Mouse (Mus musculus): ENCODE measurements around the gene Rpl3.

Rpl3 gene

DNA sequence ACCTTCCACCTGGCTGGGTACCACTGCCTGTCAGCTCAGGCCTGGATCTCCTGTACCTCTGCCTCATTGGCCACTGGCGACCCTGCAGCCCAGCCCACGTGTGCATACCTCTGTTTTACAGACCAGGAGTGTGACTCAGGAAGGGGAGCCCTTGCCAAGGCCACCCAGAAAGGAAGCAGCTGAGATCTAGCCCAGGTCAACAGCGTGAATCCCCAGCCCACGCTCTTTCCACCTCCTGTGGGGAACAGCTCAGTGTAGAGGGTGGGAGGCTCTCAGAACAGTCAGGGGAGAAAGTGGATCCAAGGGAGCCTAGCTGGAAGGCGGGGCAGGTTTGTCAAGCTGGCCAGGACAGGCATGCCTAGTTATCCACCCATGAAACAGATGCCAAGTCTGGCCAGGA is 28.8 kb downstream of the Rpl3 start:
- no peak for DNase-seq

DNA sequence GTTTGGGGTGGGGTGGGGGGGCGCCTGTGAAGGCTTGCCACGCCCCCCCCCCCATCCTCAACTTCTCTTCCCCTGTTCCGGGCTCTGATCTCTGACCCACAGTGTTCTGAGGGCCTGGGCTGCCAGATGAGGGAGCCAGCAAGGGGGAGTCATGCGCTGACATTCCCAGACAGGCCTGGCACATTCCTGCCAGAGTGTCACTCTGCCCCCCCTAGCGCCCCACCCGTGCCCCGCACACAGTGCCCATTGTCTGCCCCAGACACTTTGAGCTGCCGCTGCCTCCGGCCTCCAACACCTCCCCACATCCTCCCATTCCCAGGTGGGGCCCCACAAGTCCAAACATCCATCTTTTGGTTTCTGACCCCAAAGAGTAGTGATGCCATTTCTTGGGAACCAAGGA is 29.3 kb downstream of the Rpl3 start:
- DNase-seq = no peak

DNA sequence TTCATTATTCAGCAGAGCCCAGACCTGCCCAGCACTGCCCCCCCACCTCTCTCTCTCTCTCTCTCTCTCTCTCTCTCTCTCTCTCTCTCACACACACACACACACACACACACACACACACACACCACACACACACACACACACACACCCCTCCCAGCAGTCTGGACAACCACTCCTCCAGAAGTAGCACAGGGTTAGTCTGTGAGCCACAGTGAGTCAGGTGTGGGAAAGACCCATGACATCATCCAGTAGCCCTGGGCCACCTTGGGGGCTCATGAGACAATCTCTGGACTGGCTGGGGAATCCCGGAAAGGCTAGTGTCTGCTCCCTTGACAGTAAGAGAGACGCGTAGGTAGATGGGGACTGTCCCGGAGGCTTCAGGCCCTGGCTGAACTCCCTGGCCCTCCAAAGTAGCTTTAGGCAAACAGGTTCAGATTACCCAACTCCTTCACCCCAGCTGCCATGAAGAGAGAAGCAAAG is 30.6 kb downstream of the Rpl3 start:
- DNase-seq = no peak

DNA sequence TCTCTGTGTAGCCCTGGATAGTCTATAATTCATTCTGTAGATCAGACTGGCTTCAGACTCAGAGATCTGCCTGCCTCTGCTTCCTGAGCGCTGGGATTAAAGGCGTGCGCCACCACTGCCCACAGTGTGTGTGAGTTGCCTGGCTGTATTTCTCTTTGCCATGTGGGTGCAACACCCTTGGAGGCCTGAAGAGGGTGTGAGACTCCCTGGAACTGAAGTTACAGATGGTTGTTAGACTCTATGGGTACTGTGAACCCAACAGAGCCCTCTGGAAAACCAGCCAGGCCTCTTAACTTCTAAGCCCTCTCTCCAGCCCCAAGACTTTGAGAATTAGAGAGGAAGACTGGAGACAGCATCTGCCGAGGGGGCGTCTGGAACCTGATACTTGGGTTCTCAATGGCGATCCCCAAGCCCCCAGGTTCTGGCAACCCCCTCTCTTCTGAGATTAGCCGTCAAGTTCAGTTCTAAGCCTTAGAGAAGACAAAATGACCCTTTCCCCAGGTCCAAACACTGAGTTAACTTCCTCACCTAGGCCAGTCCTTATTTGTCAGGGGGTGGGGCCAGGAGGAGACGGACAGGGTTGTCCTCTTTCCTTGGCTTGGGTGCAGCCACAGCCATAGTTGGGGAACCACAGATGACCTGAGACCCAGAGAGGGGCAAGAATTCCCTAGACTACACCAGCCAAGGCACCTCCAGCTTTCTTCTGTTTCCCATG is 31.2 kb downstream of the Rpl3 start:
- no peak for DNase-seq

DNA sequence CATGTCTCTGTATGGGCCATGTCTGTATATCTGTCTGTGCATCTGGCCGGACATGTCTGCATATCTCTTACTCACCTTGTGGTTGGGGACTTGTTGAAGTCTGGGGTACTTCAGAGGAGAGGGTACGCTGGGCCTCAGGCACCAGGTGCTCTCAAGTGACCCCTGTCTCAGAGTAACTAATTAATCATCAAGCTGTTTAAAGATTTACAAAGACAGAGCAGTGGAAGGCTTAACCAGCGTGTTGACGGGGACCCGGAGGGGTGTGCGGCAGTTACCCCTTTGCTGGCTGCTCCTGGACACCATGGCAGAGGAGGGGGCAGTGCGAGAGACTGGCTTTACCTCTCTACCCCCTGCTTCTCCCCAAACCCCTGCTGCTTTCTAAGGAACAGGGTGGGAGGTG is 32.1 kb downstream of the Rpl3 start:
- DNase-seq = no peak

DNA sequence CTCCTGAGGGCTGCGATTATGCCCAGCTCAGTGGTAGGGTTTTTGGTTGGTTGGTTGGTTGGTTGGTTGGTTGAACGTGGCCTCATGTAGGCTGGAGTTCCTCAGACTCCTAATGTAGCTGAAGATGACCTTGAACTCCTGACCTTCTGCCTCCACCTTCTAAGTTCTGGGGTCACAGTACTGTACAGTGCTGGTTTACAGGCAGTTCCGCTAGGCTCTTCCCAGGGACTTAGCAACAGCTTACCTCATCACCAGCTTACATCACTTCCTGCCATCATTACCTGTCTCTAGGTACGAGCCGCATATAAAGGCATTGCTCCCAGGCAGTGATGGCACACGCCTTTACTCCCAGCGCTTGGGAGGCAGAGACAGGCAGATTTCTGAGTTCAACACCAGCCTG is 33.5 kb downstream of the Rpl3 start:
- no peak for DNase-seq

DNA sequence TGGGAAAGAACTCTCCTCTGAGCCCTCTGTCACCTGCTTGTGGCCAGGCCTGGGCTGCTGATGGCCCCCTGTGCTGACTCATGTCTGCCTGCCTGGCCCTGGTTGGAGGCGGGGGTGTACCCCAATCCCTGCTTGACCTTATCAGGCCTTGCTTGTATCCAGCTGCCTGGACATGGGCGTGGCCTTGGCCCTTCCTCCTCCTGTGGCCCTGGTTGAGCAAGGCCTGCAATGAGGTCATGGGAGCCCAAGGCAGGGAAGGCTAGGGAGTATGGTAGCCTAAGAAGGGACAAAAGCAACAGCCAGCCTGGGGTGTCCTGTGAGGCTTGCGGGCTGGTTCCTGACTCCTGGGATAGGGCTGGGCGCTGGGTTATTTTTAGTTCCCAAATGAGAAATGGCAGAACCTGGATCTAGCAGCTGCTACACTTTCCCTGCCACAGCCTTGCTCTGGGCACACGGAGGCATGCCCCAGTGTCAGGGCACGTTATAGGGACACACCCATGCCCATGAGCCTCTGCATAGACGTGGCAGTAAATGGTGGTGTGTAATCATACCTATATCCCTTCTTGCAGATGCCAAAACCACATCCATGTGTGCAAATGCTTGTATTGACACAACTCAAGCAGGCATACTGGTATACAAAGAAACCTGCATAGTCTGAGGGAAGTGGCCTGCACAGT is 37.5 kb downstream of the Rpl3 start:
- no peak for DNase-seq

DNA sequence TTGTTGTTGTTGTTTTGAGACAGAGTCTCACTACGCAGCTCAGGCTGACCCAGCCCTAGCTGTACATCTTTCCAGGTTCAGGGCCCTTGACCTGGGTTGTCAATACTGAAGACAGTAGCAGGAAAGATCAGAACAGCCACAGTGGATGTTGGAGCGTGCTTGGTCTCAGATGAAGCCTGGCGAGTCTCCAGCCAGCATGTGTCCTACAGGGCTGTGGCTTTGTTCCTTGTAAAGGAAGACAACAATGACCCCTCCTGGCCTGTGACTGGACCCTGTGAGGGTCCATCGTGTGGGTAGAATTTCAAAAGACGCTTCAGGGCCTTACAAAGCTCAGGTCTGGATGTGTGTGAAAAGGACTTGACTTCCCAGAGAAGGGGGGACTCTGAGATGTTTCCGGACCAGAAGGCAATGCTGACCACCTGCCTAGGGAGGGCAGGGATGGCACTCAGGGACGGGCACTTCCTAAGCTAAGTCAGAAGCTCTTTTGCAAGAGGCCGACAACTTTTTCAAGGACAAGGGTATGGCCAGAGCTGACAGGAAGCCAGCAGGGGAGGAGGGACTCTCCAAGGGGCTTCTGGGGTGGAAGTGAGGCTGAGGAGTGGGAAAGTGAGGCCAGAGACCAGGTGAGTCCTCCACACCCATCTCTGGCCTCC is 38.2 kb downstream of the Rpl3 start:
- no peak for DNase-seq

DNA sequence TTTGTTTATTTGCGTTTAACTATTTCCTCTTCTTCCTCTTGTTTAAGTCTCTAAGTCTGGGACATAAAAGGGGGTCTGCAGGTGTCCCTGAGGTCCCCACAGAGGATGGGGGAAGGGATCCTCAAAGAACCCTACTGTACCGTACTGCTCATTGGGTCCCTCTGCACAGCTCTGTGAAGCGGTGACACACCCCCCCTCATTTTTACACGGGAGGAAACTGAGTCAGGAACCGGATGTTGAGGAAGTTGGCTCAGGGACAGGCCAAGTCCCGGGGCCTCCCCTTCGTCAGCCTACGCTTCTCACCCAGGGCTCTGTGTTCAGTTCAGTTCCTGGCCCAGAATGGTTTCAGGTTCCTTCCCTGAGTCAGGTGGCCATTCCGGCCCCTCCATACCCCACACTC is 39.9 kb downstream of the Rpl3 start:
- no peak for DNase-seq

DNA sequence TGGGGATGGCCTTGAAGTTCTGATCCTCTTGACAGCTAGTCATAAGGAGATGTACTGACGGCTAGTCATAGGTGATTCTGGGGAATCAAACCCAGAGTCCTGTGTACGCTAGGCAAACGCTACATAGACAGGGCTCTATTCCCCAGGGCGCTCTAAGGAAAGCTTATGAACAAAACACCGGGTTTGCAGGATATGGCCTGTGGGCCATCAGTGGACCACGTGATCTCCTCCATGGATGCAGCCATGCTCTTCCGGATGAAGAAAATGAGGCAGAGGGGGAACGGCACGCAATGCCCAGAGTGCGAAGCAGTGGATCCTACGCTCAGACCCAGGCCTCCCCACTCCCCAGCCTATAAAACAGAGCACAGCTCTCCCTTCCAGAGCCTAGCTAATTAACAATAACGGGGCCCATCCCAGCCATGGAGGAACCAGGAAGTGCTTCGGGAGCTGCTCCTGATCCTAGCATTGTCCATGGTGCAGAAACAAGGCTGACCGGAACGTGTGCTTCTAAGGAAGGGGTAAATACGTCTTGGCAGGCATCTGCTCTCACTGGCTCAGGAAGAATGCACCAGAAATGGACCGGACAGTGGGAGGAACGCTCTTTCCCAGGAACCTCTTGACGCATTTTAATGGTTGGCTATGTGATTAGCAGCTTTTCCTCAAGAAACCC is 40.4 kb downstream of the Rpl3 start:
- DNase-seq = no peak

DNA sequence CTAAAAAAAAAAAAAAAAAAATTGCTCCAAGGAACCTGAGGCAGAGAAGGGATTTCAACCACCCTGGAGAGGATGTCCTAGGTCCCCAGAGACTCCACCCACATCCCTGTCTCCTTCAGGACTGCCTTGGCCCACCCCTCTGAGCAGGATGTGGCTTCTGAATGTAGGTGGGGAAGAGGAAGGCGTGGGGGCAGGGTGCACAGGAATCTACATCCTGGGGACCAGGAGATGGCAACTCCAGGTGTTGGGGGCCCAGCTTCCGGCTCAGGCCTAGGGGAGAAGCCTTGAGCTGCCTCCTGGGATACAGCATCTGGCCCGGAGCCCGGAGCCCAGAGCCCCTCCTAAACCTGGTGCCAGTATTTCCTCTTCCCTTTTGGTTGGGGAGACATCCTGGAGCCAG is 41.6 kb downstream of the Rpl3 start:
- no peak for DNase-seq

DNA sequence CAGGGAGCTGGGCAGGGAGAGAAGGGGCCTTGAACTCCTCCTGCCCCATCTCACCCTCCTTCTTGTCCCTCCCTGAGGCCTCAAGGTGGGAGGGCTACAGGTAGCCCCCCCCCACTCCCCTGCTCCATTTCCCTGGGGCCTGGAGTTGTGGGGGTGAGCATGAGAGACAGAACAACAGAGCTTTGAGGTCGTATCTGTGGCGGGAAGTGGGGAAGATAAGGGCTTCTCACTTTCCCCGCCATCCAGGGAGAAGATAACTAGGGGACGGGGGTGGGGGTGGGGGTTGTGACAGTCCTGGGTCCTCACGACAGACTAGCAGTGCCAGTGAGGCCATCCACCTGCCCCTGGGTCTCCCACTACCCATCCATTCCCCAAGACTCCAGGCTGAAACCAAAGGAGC is 43.7 kb downstream of the Rpl3 start:
- DNase-seq = no peak

DNA sequence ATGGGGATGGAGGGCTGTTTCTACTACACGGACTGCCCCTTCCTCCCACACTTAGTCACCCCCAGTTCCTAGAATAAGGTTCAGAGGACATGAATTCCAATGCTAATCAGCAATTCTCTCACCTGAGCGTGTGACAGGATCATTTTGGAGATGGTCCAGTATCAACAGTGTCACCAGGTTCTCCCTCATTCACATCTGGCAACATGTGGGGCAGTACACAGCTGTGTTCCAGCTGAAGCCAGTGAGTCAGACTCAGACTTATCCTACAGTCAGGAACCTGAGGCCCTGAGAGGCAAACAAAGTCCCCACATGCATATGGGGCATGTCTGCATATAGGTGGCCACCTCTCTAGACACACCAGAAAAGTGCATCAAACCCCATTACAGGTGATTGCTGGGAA is 44.4 kb downstream of the Rpl3 start:
- DNase-seq = no peak

DNA sequence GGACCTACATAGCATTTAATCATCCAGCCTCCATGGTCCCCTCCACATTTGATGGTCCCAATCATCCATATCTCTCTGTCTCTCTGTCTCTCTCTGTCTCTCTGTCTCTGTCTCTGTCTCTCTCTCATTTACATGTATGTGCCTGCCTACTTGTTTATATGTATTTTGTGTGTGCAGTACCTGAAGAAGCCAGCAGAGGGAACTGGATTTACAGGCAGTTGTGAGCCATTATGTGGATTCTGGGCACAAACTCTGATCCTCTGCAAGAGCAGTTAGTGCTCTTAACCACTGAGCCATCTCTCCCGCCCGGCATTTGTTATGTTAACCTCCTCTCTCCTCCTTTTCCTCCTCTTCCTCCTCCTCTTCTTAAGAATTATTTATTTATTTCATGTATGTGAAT is 45.9 kb downstream of the Rpl3 start:
- DNase-seq = no peak

DNA sequence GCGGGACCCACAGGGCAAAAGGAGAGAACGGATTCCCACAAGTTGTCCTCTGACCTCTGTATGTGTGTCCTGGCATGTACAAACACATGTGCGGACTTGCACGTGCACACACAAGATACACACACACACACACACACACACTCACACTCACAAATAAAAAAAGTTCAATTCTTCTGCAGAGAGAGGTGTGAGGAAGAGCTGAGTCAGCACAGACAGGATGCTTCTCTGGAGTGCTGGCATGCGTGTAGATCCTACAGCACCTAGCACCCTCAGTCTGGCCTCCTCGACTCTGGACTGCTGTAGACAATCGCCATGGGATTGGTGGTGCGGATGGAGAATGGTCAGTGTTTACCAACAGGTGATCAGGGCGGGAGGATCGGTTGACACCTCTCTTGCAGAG is 47.4 kb downstream of the Rpl3 start:
- DNase-seq = no peak

DNA sequence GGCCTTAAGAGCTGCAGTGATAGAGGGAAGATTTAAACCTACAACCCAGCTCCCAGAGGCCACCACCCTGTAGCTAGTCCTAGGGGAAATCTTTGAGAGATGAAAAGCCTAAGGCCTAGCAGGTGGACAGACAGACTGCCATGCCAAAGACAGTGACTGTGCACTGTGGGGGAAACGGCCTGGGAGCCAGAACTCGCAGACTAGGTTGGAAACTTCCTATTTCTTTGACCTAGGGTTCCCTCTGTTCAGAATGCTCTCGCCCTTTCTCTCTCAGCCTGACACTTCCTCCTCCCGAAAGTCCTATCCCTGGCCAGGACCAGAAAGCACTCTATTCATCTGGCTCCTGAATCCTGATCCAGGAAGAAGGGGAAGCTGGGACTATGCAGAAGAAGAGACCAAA is 49.5 kb downstream of the Rpl3 start:
- DNase-seq = no peak

DNA sequence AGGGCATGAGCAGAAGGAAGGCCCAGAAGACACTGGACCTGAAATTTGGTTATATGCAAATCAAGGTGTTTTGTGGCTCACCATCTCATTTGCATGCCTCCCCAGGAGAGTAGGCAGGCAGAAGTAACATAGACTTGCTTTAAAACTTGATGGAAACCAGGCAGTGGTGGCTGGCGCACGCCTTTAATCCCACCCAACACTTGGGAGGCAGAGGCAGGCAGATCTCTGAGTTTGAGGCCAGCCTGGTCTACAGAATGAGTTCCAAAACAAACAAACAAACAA is 53.6 kb downstream of the Rpl3 start:
- no peak for DNase-seq

DNA sequence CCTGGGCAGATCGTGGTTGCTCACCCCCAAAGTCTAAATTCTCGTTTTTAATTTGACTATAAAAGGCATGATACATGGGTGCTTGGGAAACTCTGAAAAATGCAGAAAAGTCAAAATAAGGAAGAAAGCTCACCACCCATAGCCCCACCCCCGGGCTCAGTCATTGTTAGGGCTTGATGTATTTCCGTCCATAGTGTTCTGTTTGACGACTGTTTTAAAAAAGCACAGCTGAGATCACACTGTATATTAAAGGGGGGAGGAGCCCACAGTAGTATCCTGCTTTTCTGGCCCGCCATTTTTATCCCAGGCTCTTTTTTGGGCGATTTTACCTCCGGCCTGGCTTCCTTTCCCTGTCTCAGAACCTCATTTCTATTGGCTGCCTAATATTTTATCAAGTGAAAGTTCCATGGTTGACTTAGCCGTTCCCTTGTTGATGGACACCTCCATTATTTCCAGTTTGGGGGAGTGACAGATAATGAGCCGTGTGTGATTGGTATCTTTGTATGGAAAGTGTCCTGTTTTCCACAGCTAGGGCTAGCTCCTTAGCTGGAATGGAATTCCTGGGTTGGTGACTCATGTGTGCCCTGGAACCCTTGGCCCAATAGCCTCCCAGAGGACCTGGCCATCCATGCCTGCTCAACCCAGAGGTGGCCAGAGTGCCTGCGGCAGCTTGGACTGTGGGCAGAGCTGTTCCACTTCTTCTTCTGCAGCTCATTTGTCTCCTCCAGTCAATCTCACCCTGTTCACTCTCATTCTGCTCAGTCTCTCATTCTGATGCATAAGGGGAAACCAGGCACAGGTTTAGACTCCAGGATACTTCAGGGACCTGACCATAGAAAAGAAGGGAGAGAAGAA is 54.2 kb downstream of the Rpl3 start:
- no peak for DNase-seq

DNA sequence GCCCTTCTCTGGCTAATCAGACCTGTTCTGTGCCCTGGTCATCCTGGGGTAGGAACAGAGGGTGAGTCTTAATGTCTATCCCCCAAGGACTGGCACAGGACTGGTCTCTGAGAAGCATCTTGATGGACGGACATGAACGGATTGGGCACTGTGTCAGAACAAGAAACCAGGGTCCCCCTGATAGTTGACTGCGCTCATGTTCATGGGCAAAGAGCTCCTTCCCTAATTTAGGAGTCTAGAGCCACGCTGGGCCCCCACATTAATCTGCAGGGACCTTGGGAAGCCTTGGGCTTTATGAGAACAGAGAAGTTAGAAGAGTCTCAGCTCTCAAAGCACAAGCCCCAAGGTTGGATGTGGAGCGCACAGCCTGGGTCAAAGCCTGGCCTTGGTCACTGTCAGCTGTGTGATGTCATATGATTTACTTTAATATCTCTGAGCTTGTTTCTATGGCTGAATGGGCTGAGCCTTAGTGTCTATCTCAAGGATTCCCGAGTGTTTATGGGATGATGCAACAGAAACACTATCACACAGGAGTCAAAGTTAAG is 56.3 kb downstream of the Rpl3 start:
- DNase-seq = no peak

DNA sequence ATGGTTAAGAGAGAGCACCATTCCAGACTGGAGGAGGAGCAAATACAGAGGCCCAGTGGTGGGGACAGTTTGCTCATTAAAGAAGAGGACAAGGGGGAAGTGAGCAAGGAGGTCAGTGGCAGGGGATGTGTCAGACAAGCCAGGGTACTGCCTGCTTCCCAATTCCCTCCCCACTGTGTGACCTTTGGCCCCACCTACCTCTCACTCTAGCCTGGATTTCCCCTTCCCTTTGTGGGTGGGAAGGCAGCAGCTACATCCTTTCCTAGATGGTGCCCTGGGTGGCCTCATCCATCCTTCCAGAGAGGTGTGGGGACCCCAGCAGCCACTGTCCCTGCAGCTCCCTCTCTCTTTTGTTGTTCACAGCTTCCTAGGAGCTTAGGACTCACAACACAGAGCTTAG is 56.8 kb downstream of the Rpl3 start:
- no peak for DNase-seq

DNA sequence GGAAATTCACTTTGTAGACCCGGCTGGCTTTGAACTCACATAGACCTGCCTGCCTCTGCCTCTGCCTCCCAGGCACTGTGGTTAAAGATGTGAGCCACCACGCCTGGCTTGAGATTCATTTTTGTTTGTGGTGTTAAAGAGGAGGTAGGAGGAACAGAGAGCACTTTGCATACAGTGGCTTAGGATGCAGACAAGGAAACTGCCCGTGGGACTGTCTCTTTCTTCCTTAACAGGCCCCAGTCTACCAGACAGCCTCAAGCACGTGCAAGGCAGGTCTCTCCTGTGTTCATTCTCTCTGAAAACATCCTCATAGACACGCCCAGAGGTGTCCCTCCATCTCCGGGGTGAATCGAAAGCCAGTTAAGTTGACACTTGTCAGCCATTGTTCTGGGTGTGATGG is 57.3 kb downstream of the Rpl3 start:
- no peak for DNase-seq

DNA sequence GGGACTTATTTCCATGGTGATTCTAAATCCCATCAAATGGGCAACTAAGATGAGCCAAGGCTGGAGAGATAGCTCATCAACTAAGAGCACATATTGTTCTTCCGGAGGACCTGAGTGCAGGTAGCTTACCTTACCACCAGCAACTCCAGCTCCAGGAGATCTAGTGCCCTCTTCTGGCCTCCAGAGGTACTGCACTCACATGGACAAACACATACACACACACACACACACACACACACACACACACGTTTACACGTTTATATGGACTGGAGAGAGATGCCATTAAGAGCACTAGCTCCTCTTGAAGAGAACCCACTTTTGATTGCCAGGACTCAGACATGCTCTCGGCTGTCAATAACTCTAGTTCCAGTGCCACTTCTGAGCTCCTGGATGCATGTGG is 60.5 kb downstream of the Rpl3 start:
- DNase-seq = no peak

DNA sequence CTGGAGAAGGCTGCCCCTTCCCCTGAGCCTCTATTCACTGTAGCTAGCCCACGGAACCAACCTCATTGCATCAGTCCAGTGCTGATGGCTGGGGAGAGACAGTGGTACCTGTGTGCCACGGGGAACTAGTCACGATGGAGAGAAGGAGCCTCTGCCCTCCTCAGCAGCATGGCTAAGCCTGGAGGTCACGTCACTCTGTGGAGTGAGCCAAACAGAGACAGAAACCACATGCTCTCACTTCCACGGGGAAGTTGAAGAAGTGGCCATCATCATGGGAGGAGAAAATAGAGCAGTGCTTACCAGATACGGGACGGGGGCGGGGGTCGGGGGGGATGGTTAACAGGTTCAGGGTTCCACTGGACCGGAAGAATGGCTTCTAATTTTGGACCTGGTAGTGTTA is 61.3 kb downstream of the Rpl3 start:
- no peak for DNase-seq

Measured in retina, postnatal 1 day (tissue).